Mouse (Mus musculus): Measurements from ENCODE around the gene C1qc.

GRCm38 (mm10) chr4:136907033-136907432 lies 14.2 kb upstream of the C1qc start:
- TF ChIP-seq POLR2A (IDR thresholded peaks at IDR 0.05; ENCODE audit: borderline replicate concordance, low read depth, low read length) (no peak), CTCF (IDR thresholded peaks at IDR 0.05; ENCODE audit: low read depth, low read length) (peak; percentile 70; the same call in 1 of the 2 replicates)

All from bone marrow macrophage, adult 2 months (primary cell).